Mouse (Mus musculus) CD4-positive, CD25-positive, alpha-beta regulatory T cell, adult 4 months (primary cell): Measurements from ENCODE around the gene Atp9a. TPM values are rescaled to one million over a fixed set of nuclear protein-coding genes. Genes with fewer than 3 reads are reported as not detected.
"Not testable (repeated sequence)": the region's sequence is repeated elsewhere in the genome, so short reads cannot be mapped to it uniquely, and the experiment has no call there.

Experiments used
- ATAC-seq: one replicate; pipeline ENCODE4 v1.8.0; 2017
- polyA plus RNA-seq, 2 experiments: library from polyadenylated mRNA; unstranded; fragments of 100-300 nt; shearing (Covaris generic); gene quantifications; one replicate each; pipeline ENCODE4 v1.2.1; 2017

Gene Atp9a
- 10 to 100 TPM in 1 of 2 experiments, 1 to 10 TPM in 1; 7.9 to 16.2 TPM for polyA plus RNA-seq

DNA sequence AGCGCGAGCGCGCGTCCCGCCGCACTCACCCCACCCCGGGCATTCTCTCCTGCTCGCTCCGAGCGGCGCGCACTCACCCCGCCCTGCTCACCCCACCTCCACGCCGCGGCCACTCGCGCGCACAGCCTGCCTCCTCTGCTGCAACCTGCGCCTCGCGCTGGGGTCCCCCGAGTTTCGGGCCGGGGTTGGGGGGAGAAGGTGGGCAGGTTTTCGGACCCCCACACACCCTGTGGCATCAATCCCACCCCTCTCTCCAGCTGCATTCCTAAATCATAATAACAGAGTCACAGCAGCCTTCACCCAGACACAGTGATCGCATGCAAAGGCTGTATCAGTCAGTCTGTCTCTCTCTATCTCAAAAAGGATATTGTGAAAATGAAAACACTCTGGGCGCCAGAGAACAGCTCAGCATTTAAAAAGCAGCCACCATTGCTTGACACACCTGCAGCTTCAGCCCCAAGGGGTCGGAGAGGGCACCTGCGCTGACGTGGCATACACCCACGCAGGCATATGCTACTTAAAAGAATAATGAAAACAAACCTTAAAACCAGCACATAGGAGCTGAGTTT, at the start of gene Atp9a:
Gene Atp9a, minus strand, starts transcription at position 351 of the 569 bp plus-strand sequence.
- ATAC-seq, result peak; percentile 67

DNA sequence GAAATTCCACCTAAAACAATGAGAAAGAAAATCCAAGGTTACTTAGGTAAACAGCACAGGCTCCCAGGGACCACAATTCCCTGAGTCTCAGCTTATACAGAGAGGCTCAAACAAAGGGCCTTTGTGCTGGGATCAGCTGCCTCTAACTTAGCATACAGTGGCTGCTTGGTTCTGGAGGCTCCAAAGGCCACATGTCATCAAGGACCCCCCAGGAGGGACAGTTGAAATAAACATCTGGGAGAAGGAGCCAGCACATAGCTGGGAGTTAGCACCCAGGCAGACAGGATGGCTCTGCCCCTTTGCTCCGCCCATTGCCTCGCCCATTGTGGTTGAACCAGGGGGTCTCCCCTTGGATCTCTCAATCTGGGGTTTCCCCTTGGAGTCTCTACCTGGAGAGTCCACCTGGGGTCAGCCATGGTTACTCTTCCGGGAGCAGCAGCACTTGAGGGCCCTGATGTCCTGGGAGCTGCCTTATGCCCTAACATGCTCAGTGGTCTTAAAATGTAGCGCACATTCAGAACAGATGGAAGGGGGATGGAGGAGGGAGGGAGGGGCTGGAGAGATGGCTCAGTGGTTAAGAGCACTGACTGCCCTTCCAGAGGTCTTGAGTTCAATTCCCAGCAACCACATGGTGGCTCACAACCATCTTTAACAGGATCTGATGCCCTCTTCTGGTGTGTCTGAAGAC, 49.0 kb upstream of the Atp9a start:
- no peak for ATAC-seq

DNA sequence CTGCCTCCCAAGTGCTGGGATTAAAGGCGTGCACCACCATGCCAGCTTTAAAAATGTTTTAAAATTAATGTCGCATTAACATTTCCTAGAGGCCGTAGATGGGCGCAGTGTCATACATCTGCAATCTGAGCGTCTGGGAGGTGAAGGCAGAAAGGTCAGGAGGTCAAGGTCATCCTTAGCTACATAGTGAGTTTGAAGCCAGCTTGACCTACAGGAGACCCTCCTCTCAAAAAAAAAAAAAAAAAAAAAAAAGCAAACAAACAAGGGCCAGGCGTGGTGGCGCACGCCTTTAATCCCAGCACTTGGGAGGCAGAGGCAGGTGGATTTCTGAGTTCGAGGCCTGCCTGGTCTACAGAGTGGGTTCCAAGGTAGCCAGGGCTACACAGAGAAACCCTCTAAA, 44.0 kb upstream of the Atp9a start:
- no peak for ATAC-seq

DNA sequence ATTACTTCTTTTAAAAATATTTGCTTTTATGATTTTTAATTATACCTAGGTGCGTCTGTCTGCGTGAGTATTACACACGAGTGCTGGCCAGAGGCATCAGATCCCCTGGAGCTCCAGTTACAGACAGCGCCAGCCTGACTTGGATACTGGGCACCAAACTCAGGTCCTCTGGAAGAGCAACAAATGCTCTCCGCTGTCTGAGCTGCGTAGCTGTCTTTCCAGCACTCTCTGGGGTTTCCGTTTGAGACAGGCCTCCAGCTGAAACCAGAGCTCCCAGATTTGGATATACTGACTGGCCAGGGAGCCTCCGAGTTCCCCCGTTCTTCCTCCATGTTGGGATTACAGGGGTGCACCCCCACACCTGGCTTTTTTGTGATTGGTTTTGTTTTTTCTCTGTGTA, 38.4 kb upstream of the Atp9a start:
- no peak for ATAC-seq

GRCm38 (mm10) chr2:168780024-168780423, 37.8 kb upstream of the Atp9a start:
- no peak for ATAC-seq

- no peak for ATAC-seq
Measured at GRCm38 (mm10) chr2:168777481-168777880, 35.3 kb upstream of the Atp9a start.

DNA sequence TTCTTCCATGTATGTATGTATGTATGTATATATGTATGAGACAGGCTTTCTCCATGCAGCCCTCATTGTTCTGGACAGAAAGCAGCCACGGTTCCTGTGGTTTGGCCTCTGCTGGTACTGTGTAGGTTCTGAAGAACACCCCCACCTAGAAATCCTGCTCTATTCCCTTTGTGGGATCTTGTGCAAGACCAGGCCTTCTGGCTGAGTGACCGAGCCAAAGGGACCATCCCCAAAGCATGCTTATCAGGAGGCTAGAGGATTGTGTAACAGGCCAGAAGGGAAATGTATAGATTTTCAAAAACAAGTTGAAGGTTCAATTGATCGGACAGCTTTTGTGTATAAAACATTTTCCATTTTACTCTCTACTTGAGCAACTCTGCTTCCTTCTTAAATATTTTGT, 34.0 kb upstream of the Atp9a start:
- ATAC-seq, result no peak

GRCm38 (mm10) chr2:168769259-168769658, 27.1 kb upstream of the Atp9a start:
- no peak for ATAC-seq

DNA sequence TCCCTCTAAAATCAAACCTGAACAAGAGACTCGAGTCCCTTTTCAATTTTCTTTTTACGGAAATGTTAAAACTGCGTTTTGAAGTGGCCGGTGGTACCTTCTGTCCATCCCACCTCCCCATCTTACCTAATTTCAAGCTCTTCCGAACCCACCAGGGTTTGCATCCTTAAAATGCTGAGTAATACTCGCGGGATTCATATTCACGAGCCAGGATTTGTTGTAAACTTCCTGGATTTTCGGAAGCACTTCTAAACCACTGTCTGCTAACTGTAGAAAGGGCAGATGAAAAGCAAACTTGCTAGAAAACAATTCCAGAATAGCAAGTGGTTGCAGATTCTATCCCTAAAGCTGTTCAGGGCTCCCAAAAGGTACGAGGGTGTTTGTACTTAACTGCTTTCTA, 25.4 kb upstream of the Atp9a start, which contains the start of gene Sall4:
Gene Sall4, minus strand, starts transcription at position 362 of the 400 bp plus-strand sequence.
- no peak for ATAC-seq

DNA sequence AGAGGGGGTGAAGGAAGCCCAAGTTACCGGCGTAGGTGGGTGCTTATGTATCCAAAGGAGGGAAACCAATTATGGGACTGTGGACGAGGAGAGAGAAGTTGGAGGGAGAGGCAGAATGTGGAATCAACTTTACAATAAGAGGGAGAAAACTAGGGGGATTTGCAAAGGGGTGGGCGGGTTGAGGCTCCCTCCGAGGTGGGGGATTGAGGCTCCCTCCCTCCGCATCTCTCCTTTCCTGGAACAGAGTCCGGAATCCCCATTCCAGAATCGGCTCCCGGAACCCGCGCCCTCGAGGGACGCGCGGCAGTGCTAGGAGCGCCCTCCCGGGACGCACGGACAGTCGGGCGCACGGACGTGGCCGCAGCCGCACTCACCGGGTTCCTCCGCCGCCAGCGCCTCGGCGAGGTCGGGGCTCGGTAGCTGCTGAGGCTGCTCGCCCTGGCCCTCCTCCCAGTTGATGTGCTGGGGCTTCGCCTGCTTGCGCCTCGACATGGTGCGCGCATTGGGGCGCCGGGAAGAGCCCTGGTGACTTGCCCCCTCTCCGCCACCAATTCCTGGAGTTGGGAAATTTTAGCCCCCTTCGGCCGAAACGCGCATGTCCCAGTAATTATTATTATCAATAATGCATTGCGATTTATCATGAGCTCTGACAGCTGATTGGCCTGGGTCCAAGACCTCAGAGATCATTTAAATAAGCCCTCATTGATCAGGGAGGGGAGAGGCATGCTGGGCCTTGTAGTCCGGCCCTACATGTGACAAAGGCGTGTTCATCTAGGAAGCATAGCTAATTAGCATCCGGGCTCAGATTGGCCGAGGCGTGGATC, 24.5 kb upstream of the Atp9a start:
- no peak for ATAC-seq

GRCm38 (mm10) chr2:168765696-168766537, 23.7 kb upstream of the Atp9a start:
- ATAC-seq, result no peak

DNA sequence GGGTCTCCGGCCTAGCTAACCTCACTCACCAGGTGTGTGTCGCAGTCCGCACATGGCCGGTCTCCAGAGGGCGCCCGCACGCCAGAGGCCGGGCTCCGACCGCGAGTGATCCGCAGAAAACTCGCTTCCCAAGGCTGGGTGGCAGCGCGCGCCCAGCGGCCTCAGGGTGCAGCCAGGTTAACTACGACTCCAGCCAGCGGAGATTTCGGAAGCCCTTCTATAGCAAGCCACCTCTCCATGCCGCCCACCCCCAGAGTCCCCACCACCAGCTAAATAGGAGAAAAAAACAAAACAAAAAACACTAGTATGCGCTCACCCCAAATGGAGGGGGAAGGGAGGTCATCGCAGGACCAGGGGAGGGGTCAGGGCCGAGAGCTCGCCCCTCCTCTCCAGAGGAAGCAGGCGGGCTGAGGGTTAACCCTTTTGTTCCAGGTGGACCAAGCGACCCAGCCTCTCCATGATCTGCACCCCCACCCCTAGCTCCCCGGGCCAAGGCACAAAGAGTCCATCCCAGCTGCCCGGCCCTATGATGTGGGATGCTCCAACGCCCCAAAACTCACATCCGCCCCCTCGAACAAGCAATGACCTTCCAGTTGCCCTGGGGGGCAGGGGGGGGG, 23.0 kb upstream of the Atp9a start:
- no peak for ATAC-seq

DNA sequence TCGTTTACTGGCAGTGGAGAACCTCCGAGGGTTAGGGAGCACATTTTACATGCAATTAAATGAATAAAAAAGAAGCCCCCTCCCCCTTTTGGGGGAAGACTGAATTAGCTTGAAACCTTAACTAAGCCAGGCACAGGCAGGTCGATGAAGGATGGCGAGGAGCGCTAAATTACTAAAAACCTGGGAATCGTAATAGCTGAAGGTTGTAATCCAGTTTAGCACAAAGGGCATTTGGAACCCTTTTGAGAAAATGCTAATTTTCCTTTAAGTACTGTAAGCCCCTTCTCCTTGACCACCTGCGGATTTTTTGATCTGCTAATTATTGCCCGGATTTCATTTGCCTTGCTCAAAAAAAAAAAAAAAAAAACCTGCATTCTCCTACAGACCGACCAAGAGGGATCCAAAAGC, 22.3 kb upstream of the Atp9a start:
- ATAC-seq, result no peak

DNA sequence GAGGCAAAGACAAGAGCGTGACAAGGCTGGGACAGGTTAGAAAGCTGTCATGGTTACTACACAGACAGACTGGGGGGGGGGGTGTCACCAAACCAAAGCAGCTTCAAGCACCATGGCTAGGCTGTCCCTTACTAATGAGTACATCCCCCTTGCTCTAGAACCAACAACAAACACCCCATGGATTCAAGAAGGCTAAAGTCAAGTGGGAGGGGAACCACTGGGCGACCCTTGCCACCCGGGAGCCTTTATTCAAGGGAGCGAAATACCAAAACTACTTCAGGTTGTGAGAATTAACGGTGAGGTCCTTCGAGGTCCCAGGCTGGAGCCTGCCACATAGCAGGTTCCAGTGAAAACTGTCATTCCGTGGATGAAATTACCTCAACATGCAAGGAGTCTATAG, 21.6 kb upstream of the Atp9a start:
- ATAC-seq, result no peak

DNA sequence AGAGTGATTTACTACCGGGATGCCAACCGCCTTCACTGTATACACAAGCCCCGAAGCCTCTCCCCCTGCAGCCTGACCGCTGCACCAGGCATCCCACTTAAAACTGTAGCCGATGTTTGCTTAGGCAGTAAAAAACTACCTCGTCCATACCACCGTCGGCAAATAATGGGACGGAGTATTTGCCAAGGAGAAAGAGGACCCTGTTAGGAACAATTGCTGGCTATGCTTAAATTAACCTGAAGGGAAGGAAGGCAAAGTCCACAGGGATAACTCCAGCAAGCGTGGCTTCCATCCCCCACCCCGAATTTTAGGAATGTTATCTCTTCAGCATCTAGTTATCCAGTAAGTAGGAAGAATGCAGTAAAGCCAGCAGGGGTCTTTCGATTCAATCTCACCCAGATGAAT, 20.2 kb upstream of the Atp9a start:
- no peak for ATAC-seq

DNA sequence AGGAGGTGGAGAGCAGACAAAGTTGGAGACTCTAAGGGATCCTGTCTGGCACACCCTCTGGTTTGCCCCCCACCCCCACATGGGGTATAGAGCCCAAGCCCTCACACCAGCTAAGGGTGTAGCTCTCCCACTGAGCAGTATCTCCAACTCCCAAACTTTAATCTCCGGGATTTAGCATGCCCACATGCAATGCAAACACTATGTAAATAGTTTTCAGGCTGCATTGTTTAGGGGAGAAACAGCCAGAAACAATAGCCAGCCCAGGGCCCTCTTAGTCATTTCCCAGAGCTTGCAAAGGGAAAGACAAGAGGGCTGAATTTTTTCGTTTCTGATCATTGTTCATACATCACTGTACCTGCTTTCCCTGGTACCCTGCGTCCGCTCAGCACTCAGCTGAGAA, 19.7 kb upstream of the Atp9a start:
- ATAC-seq, result no peak

DNA sequence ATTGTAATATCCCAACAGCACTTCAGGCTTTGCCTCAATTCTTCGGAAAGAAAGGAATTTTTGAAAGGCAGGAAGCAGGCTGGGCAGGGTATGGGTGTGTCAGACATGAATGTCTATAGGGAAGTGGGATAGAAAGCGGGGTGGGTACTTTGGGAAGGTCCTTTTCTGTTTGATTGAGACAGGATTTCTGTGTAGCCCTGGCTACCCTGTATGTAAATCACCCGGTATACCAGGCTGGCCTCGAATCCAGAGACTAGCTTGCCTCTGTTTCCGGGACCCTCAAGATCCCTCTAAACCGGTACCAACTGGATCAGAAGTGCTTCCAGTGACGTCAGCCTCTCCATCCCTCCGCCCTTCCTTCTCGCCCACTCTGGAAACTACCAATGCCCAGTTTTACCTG, 18.9 kb upstream of the Atp9a start:
- no peak for ATAC-seq

DNA sequence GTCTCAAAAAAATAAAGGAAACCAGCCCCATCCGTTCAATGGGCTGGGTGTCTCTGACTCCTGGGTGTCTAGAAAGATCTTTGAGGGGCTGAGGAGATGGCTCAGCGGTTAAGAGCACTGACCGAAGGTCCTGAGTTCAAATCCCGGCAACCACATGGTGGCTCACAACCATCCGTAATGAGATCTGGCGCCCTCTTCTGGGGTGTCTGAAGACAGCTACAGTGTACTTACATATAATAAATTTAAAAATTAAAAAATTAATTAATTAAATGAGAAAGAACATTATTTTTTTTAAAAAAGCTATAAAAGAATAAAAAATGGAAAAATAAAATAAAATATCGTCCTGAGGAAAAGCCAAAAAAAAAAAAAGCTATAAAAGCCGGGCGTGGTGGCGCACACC, 2.2 kb upstream of the Atp9a start:
- not testable (repeated sequence) for ATAC-seq

- peak; percentile 8 for ATAC-seq
Measured at GRCm38 (mm10) chr2:168742649-168743048, 440 bp upstream of the Atp9a start.

DNA sequence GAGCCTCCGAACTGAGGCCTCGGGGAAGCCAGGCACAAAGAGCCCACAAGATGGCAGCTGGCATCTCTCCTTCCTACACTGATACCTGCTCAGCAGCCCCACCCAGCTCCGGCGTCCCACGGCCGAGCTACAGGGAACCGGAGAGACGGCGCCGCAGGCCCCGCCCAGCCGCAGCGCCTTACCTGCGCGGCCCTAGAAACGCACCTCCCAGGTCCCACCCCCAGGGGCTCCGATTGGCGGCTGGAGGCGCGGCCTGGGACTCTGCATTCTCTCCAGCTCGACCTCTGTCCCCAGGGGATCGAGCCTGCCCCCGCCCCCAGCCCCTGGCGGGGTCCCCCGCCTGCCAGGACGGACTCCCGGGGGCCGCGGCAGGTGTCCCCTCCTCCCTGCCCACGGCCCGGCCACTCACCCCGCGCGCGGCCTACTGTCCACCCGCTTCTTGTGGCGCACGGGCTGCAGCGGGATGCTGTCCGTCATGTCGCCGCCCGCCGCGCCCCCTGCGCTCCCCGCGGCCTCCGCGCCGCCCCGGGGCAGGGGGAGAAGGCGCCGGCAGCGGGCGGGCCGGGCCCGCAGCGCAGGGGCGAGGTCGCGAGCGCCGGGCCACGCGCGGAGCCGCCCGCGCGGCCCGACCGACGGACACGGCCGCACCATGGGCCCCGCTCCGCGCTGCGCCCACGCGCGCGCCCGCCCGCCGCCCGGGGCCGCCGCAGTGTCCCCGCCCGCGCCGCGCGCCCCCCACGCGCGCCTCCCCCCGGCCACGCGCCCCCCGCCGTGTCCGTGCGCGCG, 743 bp downstream of the Atp9a start:
- peak; percentile 70 for ATAC-seq

GRCm38 (mm10) chr2:168740496-168740895, 1.7 kb downstream of the Atp9a start:
- no peak for ATAC-seq
